Mouse (Mus musculus): Measurements from ENCODE around the gene Rpgr.

- TF ChIP-seq EP300 (IDR thresholded peaks at IDR 0.05) (no peak), CTCF (IDR thresholded peaks at IDR 0.05) (no peak)
Measured at GRCm38 (mm10) chrX:10063361-10063760, 153.4 kb downstream of the Rpgr start.
